Mouse (Mus musculus) kidney, adult 2 months (tissue): ENCODE measurements at regions not wholly inside any gene's neighbourhood (a gene's known extent, or its start where the extent isn't known, plus 50 kb on each side); places are given as distances from the start of the nearest gene placed in this dataset.

Experiments used
- CTCF ChIP-seq: fragments of 200-500 bp; conservative IDR thresholded peaks from 2 replicates; pipeline ENCODE4 v1.5.1; 2011; ENCODE audit warnings: low read depth, mild to moderate bottlenecking, control low read depth, low read length, moderate library complexity, mixed read lengths; ENCODE audit not compliant: insufficient read depth, insufficient read length
- POLR2A ChIP-seq: fragments of 200-500 bp; IDR thresholded peaks from one replicate; pipeline ENCODE4 v1.6.1; 2011; ENCODE audit warnings: low read depth, low read length, control low read depth

DNA sequence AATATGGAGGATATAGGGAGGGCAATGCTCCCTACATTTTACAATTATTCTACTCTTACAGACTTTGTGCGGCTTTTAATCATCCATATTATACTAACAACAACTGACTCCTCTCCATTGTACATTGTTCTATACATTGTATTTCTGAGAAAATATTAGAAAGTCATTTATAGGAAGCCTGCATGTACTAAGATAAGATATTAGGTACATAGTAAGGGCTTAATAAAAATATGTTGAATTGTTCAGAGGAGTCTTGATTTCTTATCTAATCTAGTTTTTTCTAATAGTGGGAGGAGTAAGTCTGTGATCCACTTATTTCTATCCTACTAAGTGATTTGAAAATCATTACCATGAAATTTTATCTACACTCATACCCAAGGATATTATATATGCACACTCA, 94.8 kb upstream of the Rgs1 start:
- no peak for TF ChIP-seq POLR2A
- no peak for TF ChIP-seq CTCF
